Mouse (Mus musculus) adrenal gland, postnatal 14 days (tissue): ENCODE data around the gene Olfr566. TPM values are rescaled to one million over a fixed set of nuclear protein-coding genes. Genes with fewer than 3 reads are reported as not detected.

ENCODE experiments used
- DNase-seq: peaks from one replicate; pipeline ENCODE4 v3.0.0; 2021; ENCODE audit warnings: mixed read lengths
- long read RNA-seq, 2 experiments: library from polyadenylated mRNA; stranded (forward); transcript quantifications; one replicate each; pipeline ENCODE4 v2.0.0; 2021
- total RNA-seq: library from RNA; stranded (reverse); gene quantifications from 2 replicates; pipeline ENCODE4 v1.2.3, GENCODE M21; 2021

Olfr566 gene
- total RNA-seq: not detected in 2 replicates
- long read RNA-seq, experiment 1: 0 reads
- long read RNA-seq, experiment 2: 0 reads

DNA sequence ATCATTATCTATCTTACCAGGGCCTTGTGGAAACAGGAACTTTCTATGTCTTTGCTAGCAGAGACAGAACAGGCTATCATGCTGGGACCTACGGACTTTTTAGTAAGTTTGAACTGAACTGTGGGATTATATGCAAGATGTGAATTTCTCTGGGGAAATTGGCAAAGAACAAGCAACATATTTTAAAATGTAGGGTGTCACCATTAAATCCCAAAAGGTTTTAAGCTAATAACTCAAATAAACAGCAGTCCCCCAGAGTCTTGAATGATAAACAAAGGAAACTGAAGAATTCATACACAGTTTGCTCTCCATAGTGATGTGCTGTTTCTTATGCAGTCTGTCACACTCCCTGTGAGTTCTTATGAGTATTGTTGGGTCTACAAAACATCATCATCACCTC is at the start of gene Olfr566:
Gene Olfr566 (minus strand): TSS at position 101 of the 400 bp plus-strand sequence.
- DNase-seq: no peak

DNA sequence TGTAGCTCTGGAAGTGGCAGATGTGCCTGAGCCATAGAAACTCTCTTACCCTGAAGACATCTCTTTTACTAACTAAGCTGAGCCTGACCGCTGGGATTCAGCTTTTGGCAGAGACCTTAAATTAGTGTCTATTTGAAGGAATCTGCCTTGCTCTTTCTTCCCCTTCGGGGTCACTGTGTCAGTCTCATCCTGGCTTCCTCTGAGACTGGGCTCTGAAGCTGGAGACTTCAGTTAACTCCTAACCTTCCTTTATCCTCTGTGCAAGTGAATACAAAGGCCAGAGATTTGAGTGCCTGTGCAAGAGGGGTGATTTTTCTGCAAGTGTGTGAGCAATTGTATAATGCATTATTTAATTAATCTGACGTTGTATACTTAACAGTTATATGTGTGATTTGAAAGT is 32.2 kb upstream of the Olfr566 start, which contains the start of gene Olfr569:
Gene Olfr569 (minus strand): TSS at position 101 of the 400 bp plus-strand sequence.
- no peak for DNase-seq

DNA sequence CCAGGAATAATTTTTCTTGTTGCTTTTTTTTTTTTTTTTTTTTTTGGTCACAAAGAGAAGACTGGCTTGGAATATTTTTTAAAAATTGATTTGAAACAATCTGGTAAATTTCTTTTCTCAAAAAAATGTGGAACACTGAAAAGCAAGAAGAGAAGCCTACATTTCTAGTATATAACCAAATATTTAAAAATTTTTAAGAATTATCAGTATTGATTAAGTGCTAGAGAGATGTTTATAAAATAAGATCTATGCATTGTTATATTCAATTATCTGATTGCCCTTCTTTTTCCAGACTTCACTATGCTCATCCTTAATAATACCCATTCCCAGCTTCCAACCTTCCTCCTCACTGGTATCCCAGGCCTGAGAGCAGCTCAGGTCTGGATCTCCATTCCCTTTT is 18.3 kb upstream of the Olfr566 start, which contains the start of gene Olfr568:
Gene Olfr568 (plus strand): TSS at position 301 of the 400 bp plus-strand sequence.
- DNase-seq: no peak

DNA sequence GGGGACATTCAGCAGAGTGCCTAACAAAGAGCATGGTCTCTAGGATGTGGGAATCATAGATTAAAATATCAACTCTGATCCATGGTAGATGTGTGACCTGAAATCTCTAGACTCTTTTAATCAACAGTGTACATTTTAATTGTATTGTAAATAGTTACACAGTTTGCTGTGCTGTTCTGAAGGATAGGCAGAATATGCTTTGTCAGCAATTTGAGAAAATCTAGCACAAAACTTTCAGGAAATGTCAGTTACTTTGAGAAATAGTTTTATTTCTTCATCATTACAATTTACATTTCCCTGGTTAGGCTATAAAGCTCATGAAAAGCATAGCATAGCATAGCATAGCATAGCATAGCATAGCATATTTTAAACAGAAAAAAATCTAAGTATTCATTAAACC is 2.8 kb downstream of the Olfr566 start:
- no peak for DNase-seq

Other genes with a start within 250 kb of the Olfr566 start
- not detected in 2 replicates for gene Olfr553, start 240.5 kb downstream of the Olfr566 start, total RNA-seq
- not detected in 2 replicates for gene Olfr554, start 220.3 kb downstream of the Olfr566 start, total RNA-seq
- gene Olfr555, start 199.9 kb downstream of the Olfr566 start, total RNA-seq: not detected in 2 replicates
- gene Olfr556, start 193.9 kb downstream of the Olfr566 start, total RNA-seq: not detected in 2 replicates
- 9.4 and 10.3 TPM in 2 replicates for gene Trim68, start 171.4 kb downstream of the Olfr566 start, total RNA-seq
- not detected in 2 replicates for gene Olfr557, start 162.9 kb downstream of the Olfr566 start, total RNA-seq
- 1.1 and 1.4 TPM in 2 replicates for gene Olfr558, start 156.6 kb downstream of the Olfr566 start, total RNA-seq
- gene Olfr33, start 139.7 kb downstream of the Olfr566 start, total RNA-seq: not detected in 2 replicates
- gene Olfr559, start 131.3 kb downstream of the Olfr566 start, total RNA-seq: not detected in 2 replicates
- gene Olfr560, start 99.4 kb downstream of the Olfr566 start, total RNA-seq: not detected in 2 replicates
- gene Olfr78, start 99.3 kb downstream of the Olfr566 start, total RNA-seq: 0.82 and 1.8 TPM in 2 replicates
- gene Olfr561, start 87.5 kb downstream of the Olfr566 start, total RNA-seq: not detected in 2 replicates
- not detected in 2 replicates for gene Olfr564, start 55.3 kb downstream of the Olfr566 start, total RNA-seq
- gene Olfr568, start 18.4 kb upstream of the Olfr566 start, total RNA-seq: not detected in 2 replicates
- gene Olfr569, start 32.1 kb upstream of the Olfr566 start, total RNA-seq: not detected in 2 replicates
- not detected in 2 replicates for gene Olfr570, start 35.8 kb upstream of the Olfr566 start, total RNA-seq
- not detected in 2 replicates for gene Olfr571, start 58.8 kb upstream of the Olfr566 start, total RNA-seq
- gene Olfr572, start 65.6 kb upstream of the Olfr566 start, total RNA-seq: not detected in 2 replicates
- gene Olfr573-ps1, start 83.8 kb upstream of the Olfr566 start, total RNA-seq: not detected in 2 replicates
- gene Olfr574, start 89.7 kb upstream of the Olfr566 start, total RNA-seq: not detected in 2 replicates
- gene Olfr575, start 100.0 kb upstream of the Olfr566 start, total RNA-seq: not detected in 2 replicates
- not detected in 2 replicates for gene Olfr576, start 103.9 kb upstream of the Olfr566 start, total RNA-seq
- gene Olfr577, start 117.2 kb upstream of the Olfr566 start, total RNA-seq: not detected in 2 replicates
- gene Olfr578, start 130.6 kb upstream of the Olfr566 start, total RNA-seq: not detected in 2 replicates
- not detected in 2 replicates for gene Olfr582, start 179.3 kb upstream of the Olfr566 start, total RNA-seq
- gene Olfr583, start 192.5 kb upstream of the Olfr566 start, total RNA-seq: not detected in 2 replicates
- gene Olfr584, start 223.1 kb upstream of the Olfr566 start, total RNA-seq: not detected in 2 replicates
- not detected in 2 replicates for gene Olfr585, start 239.0 kb upstream of the Olfr566 start, total RNA-seq